Mouse (Mus musculus) midbrain, embryonic 15.5 days (tissue): Measurements from ENCODE around the gene Ephb1. TPM values are rescaled to one million over a fixed set of nuclear protein-coding genes. Genes with fewer than 3 reads are reported as not detected.

Experiments used
- ATAC-seq: fragments of 200-750 bp; cut with Nextera tagmentation; replicated peaks from 2 replicates; pipeline ENCODE4 v1.8.0; 2017; ENCODE audit warnings: moderate TSS enrichment
- H3K27ac ChIP-seq: fragments of 300-500 bp; sonication (generic); 2 replicates; pipeline ENCODE4 v1.5.1; 2015; ENCODE audit warnings: mild to moderate bottlenecking, inconsistent platforms
- H3K27me3 ChIP-seq: fragments of 300-500 bp; sonication (generic); replicated peaks from 2 replicates; pipeline ENCODE4 v1.6.1; 2015; ENCODE audit warnings: inconsistent platforms
- H3K36me3 ChIP-seq: fragments of 300-500 bp; sonication (generic); replicated peaks from 2 replicates; pipeline ENCODE4 v1.6.1; 2015; ENCODE audit warnings: inconsistent platforms
- H3K4me1 ChIP-seq: fragments of 300-500 bp; sonication (generic); 2 replicates; pipeline ENCODE4 v1.6.1; 2015; ENCODE audit warnings: inconsistent platforms
- H3K4me2 ChIP-seq: fragments of 300-500 bp; sonication (generic); 2 replicates; pipeline ENCODE4 v1.6.1; 2015; ENCODE audit warnings: inconsistent platforms, mild to moderate bottlenecking, moderate library complexity
- H3K4me3 ChIP-seq: fragments of 300-500 bp; sonication (generic); 2 replicates; pipeline ENCODE4 v1.5.1; 2015; ENCODE audit warnings: mild to moderate bottlenecking, inconsistent platforms
- H3K9ac ChIP-seq: fragments of 300-500 bp; sonication (generic); 2 replicates; pipeline ENCODE4 v1.6.1; 2015; ENCODE audit warnings: mild to moderate bottlenecking, inconsistent platforms
- H3K9me3 ChIP-seq: fragments of 300-500 bp; sonication (generic); 2 replicates; pipeline ENCODE4 v1.6.1; 2016; ENCODE audit warnings: inconsistent platforms
- WGBS: fragments of 180-500 bp; shearing (Covaris S2); methylation state at CpG from one replicate; pipeline ENCODE4 v1.1.7; 2015; ENCODE audit warnings: mixed read lengths; 5-methylcytosine and 5-hydroxymethylcytosine counted together
- polyA plus RNA-seq: library from polyadenylated mRNA; unstranded; fragments of >200 nt; fragmentation: Nextera tagmentation; extraction: Ambion mirVana; gene quantifications from 2 replicates; pipeline ENCODE4 v1.2.1, GENCODE M21; 2015

Gene Ephb1
- polyA plus RNA-seq, 1 experiment from 2014 or later = 90.2 TPM

GRCm38 (mm10) chr9:102180486-102180885, 174.0 kb downstream of the Ephb1 start:
- Histone ChIP-seq H3K27me3 (no peaks in the 10 kb centered on the region), H3K4me3 (no peak overlapping the region), H3K9me3 (no peaks in the 10 kb centered on the region), H3K9ac (no peak overlapping the region), H3K36me3 (no peaks in the 10 kb centered on the region), H3K4me1 (peaks cover 35% of the 10 kb centered on the region), H3K4me2 (no peak overlapping the region), H3K27ac (no peak overlapping the region)
- ATAC-seq = no peak
- WGBS = 45% methylated on average over 2 of the region's 2 CpGs

- no peak for ATAC-seq
- no peak overlapping the region for H3K4me2 ChIP-seq
- no peak overlapping the region for H3K27ac ChIP-seq
- H3K9ac ChIP-seq = no peak overlapping the region
- no peak overlapping the region for H3K4me3 ChIP-seq
- peaks cover 35% of the 10 kb centered on the region for H3K4me1 ChIP-seq
- H3K9me3 ChIP-seq = no peaks in the 10 kb centered on the region
- H3K36me3 ChIP-seq = no peaks in the 10 kb centered on the region
- WGBS = 77% methylated on average over 2 of the region's 2 CpGs
- no peaks in the 10 kb centered on the region for H3K27me3 ChIP-seq
Measured at GRCm38 (mm10) chr9:102180070-102180469, 174.4 kb downstream of the Ephb1 start.

DNA sequence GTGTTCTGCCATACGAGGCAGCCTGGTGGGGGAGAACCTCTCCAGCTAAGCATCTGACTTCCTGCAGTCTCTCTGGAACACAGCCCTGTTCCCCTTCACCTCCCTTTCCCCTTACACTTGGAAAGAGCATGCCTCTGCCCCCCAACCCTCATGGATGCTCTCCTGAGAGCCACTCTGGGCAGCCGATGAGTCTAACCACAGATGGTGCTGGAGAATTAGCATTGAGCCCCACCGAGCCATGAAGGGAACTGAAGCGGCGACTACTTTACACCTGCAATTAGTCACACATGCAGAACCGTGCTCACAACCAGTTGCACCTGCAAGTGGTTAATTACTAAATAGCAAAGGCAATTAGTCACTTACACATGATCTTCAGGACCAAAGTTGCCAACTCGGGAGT, 184.8 kb downstream of the Ephb1 start:
- Histone ChIP-seq H3K36me3 (no peaks in the 10 kb centered on the region), H3K4me2 (no peak overlapping the region), H3K9me3 (no peaks in the 10 kb centered on the region), H3K27ac (no peak overlapping the region), H3K4me1 (no peaks in the 10 kb centered on the region), H3K9ac (no peak overlapping the region), H3K27me3 (no peaks in the 10 kb centered on the region), H3K4me3 (no peak overlapping the region)
- ATAC-seq = no peak
- WGBS = 71% methylated on average over 7 of the region's 7 CpGs

DNA sequence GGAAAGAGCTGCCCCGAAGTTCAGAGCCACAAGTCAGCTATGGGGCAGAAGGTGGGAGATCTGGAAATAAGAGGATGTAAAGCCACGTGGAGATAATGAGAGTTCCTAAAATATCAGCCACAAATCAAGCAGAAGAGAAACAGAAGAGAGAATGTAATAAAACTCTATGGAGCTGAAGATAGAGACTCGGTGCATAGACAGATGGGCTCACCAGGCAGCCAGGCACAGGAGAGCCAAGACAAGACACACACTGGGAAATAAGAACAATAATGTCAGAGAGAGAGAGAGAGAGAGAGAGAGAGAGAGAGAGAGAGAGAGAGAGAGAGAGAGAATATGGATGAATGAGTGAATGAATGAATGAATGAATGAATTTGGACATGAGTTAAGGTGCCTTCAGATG, 198.6 kb downstream of the Ephb1 start:
- Histone ChIP-seq H3K36me3 (no peaks in the 10 kb centered on the region), H3K9ac (no peak overlapping the region)
- no peak for ATAC-seq

DNA sequence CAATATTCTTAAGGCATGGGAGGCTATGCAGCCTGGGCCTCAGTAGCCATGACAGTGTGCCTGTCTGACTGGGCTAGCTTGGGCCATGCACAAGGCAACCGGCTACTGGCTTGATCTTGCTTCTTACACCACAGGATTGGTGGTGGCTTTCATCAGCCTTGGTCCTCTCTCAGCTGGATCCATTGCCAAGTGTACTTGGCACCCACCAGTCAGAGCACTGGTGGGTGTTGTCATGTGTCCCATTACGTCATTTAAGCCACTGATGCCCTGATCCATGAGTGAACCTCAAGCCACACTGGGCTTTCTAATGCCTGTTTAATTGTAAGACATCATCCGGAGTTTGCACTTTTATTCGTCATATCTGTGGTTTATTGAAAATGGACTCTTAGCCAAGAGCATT, 215.3 kb downstream of the Ephb1 start:
- Histone ChIP-seq H3K9me3 (no peaks in the 10 kb centered on the region), H3K27ac (0 out of 2 replicates have a peak overlapping the region, but pooled peaks have one; percentile 43), H3K36me3 (no peaks in the 10 kb centered on the region), H3K4me2 (no peak overlapping the region), H3K27me3 (no peaks in the 10 kb centered on the region), H3K4me1 (peaks cover 22% of the 10 kb centered on the region), H3K9ac (no peak overlapping the region), H3K4me3 (no peak overlapping the region)
- 95% methylated on average over 4 of the region's 4 CpGs for WGBS
- no peak for ATAC-seq

More for the DNA sequence above, 198.6 kb downstream of the Ephb1 start:
- Histone ChIP-seq H3K4me1 (no peaks in the 10 kb centered on the region), H3K4me3 (no peak overlapping the region), H3K27ac (no peak overlapping the region), H3K4me2 (no peak overlapping the region), H3K9me3 (no peaks in the 10 kb centered on the region), H3K27me3 (no peaks in the 10 kb centered on the region)
- WGBS = 83% methylated on average over 3 of the region's 3 CpGs

- H3K27ac ChIP-seq = 0 out of 2 replicates have a peak overlapping the region, but pooled peaks have one; percentile 43
- no peak overlapping the region for H3K9ac ChIP-seq
- H3K27me3 ChIP-seq = no peaks in the 10 kb centered on the region
- no peak overlapping the region for H3K4me2 ChIP-seq
- H3K9me3 ChIP-seq = no peaks in the 10 kb centered on the region
- H3K4me1 ChIP-seq = peaks cover 22% of the 10 kb centered on the region
- no peak for ATAC-seq
- no peak overlapping the region for H3K4me3 ChIP-seq
- WGBS = 53% methylated on average over 7 of the region's 7 CpGs
- H3K36me3 ChIP-seq = no peaks in the 10 kb centered on the region
Measured at GRCm38 (mm10) chr9:102138671-102139070, 215.8 kb downstream of the Ephb1 start.

DNA sequence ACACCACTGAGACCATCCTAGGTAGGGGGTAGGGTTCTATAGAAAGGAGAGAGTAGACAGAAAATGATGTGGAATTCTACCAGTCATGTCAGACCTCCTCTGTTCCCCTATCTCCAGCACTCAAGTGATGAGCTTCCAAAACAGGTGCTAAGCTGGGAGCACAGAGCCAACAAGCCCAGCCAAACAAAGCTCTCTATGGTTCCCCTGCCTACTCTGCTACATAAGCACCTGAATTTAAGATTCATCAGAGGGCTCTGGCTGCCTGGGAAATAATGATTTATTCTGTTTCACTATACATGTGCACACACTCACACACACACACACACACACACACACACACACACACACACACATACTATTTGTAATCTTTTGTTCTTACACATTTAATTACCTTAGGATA, 216.3 kb downstream of the Ephb1 start:
- peaks cover 22% of the 10 kb centered on the region for H3K4me1 ChIP-seq
- H3K4me2 ChIP-seq = no peak overlapping the region
- no peak overlapping the region for H3K4me3 ChIP-seq
- no peak overlapping the region for H3K9ac ChIP-seq
- H3K27ac ChIP-seq = no peak overlapping the region
- ATAC-seq = no peak
- no peaks in the 10 kb centered on the region for H3K27me3 ChIP-seq
- H3K36me3 ChIP-seq = no peaks in the 10 kb centered on the region
- no peaks in the 10 kb centered on the region for H3K9me3 ChIP-seq

GRCm38 (mm10) chr9:102130506-102130905, 224.0 kb downstream of the Ephb1 start:
- H3K9ac ChIP-seq = no peak overlapping the region
- H3K4me3 ChIP-seq = no peak overlapping the region
- no peak overlapping the region for H3K4me2 ChIP-seq
- no peak for ATAC-seq
- no peaks in the 10 kb centered on the region for H3K27me3 ChIP-seq
- H3K9me3 ChIP-seq = no peaks in the 10 kb centered on the region
- H3K27ac ChIP-seq = no peak overlapping the region
- no peaks in the 10 kb centered on the region for H3K36me3 ChIP-seq
- peaks cover 23% of the 10 kb centered on the region for H3K4me1 ChIP-seq

DNA sequence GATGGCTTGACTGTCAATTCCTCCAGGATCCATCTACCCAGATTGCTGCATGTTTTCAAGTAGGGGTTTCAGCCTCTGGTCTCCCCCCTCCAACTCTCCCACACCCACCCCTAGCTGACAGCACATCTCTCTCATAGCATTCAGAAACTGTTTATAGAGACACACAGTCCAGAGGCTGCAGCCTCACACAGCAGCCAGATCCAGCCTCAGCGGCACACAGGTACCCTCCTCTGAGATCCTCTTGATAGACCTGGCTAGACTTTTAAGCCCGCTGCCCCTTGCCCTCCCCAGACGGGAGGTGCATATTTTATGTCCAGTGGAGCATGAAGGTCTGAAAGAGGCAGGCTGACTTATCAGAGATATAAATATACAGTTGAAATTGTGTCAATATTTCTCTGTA, 228.0 kb downstream of the Ephb1 start:
- Histone ChIP-seq H3K4me2 (no peak overlapping the region), H3K9ac (no peak overlapping the region), H3K4me3 (no peak overlapping the region), H3K27ac (0 out of 2 replicates have a peak overlapping the region, but pooled peaks have one; percentile 31), H3K9me3 (no peaks in the 10 kb centered on the region), H3K36me3 (no peaks in the 10 kb centered on the region), H3K4me1 (peaks cover 49% of the 10 kb centered on the region), H3K27me3 (no peaks in the 10 kb centered on the region)
- no peak for ATAC-seq
- 34% methylated on average over 3 of the region's 3 CpGs for WGBS

DNA sequence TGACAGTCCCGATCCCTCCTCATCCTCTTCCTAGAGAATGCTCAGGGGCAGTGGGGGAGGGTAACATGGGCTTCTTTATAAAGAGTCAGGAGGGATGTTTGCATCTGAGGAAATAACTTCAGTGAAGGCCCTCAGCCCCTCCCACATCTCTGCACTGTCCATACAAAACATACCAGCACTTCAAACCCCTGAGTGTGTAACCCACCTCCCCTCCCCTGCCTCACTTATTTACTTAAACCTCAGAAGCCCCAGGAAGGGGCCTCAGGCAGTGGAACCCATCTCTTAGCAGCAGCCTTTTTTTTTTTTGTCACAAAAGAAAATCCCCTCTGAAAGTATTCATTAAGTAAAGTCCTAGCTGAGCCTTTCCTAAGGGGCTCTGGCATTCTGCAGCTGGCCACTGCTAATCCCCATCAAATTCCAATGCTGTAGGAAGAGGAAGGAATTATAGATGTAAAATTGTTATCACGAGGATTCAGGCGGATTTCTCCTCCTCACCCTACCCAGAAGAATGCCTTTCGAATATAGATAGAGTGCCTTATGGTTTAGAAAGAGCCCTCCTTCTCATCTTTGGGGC, 231.5 kb downstream of the Ephb1 start:
- WGBS = 9% methylated on average over 4 of the region's 4 CpGs
- Histone ChIP-seq H3K4me3 (no peak overlapping the region), H3K36me3 (no peaks in the 10 kb centered on the region), H3K27ac (peak overlapping the region; percentile 14; the same call in 1 of the 2 replicates), H3K4me1 (peaks cover 47% of the 10 kb centered on the region), H3K9me3 (no peaks in the 10 kb centered on the region), H3K4me2 (no peak overlapping the region), H3K27me3 (no peaks in the 10 kb centered on the region), H3K9ac (no peak overlapping the region)
- peak; percentile 50; the same call in 1 of the 2 replicates for ATAC-seq

DNA sequence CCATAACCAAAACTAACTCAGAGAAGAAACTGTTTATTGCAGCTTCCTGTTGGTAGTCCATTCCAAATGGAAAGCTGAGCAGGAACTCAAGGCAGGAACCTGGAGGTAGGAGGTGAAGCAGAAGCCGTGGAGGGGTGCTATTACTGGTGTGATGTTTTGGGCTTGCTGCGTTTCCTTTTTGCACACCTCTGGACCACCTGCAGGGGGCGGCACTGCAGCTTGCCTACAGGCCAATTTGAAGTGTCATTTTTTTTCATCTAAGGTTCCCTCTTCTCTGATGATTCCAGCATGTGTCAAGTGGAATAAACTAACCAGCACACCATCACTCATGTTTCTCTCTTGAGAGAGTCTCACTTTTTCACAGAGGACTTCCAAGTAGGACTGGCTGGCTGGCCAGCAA, 235.1 kb downstream of the Ephb1 start:
- WGBS = 96% methylated on average over 3 of the region's 3 CpGs
- H3K27me3 ChIP-seq = no peaks in the 10 kb centered on the region
- H3K4me2 ChIP-seq = no peak overlapping the region
- no peaks in the 10 kb centered on the region for H3K36me3 ChIP-seq
- no peak overlapping the region for H3K4me3 ChIP-seq
- H3K9ac ChIP-seq = no peak overlapping the region
- no peaks in the 10 kb centered on the region for H3K9me3 ChIP-seq
- peaks cover 23% of the 10 kb centered on the region for H3K4me1 ChIP-seq
- ATAC-seq = no peak
- H3K27ac ChIP-seq = no peak overlapping the region

GRCm38 (mm10) chr9:102115326-102115725, 239.2 kb downstream of the Ephb1 start:
- H3K27me3 ChIP-seq = no peaks in the 10 kb centered on the region
- H3K27ac ChIP-seq = no peak overlapping the region
- H3K4me2 ChIP-seq = no peak overlapping the region
- H3K4me3 ChIP-seq = no peak overlapping the region
- H3K4me1 ChIP-seq = peaks cover 10% of the 10 kb centered on the region
- ATAC-seq = no peak
- H3K36me3 ChIP-seq = no peaks in the 10 kb centered on the region
- 83% methylated on average over 10 of the region's 10 CpGs for WGBS
- no peaks in the 10 kb centered on the region for H3K9me3 ChIP-seq
- no peak overlapping the region for H3K9ac ChIP-seq

DNA sequence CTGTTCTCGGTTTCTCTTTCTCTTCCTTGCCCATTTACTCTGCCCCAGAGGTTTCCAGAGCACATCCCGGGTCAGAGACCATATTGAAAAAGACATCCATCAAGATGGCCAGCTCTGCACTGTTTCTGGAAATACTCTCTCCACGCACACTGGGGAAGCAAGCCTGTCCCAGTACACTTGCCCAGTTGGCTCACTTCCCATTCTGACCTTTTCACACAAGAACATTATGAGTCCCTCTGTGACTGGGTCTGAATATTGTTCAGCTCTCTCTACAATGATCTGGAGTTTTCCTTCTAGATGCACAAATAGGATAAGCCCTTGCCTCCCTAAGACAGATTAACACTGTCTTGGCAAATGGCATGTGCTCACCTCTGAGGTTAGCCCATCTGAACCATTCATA, 243.0 kb downstream of the Ephb1 start:
- no peaks in the 10 kb centered on the region for H3K27me3 ChIP-seq
- peaks cover 30% of the 10 kb centered on the region for H3K4me1 ChIP-seq
- 73% methylated on average over 3 of the region's 3 CpGs for WGBS
- H3K27ac ChIP-seq = no peak overlapping the region
- H3K9ac ChIP-seq = no peak overlapping the region
- H3K4me2 ChIP-seq = no peak overlapping the region
- no peak overlapping the region for H3K4me3 ChIP-seq
- no peaks in the 10 kb centered on the region for H3K36me3 ChIP-seq
- no peaks in the 10 kb centered on the region for H3K9me3 ChIP-seq
- no peak for ATAC-seq
